ENCODE assay signal across 8 mouse cellular contexts in genomic region chr2:146414484-146415291, GRCm38 (mm10).
DNase-seq lines count a peak whose midpoint lies in the region; ATAC-seq and TF ChIP-seq lines count a peak whose summit lies in the region.

No protein-coding gene starts in this region.

- peaks cover 8% of the 10 kb centered on the region; the same call in 1 of the 2 replicates for H3K36me3 ChIP-seq in forebrain, postnatal 0 days (ENCODE audit: insufficient read depth)
- H3K36me3 ChIP-seq in hindbrain, postnatal 0 days (ENCODE audit: insufficient read depth, low read length) = no peaks in the 10 kb centered on the region; the same call in 1 of the 2 replicates

- peak; percentile 96 for ATAC-seq in forebrain, postnatal 0 days
- ATAC-seq in hindbrain, postnatal 0 days = peak; percentile 96

- peak; percentile 80 for TF ChIP-seq CTCF in forebrain, postnatal 0 days (IDR thresholded peaks at IDR 0.05; ENCODE audit: low read depth)
- TF ChIP-seq CTCF in hindbrain, postnatal 0 days (IDR thresholded peaks at IDR 0.05; ENCODE audit: low read depth) = peak; percentile 82

- 14% methylated on average over 8 of the region's 8 CpGs for WGBS in forebrain, postnatal 0 days
- 21% methylated on average over 8 of the region's 8 CpGs for WGBS in hindbrain, postnatal 0 days

- H3K9me3 ChIP-seq in forebrain, postnatal 0 days (ENCODE audit: low read length) = no peaks in the 10 kb centered on the region
- H3K9me3 ChIP-seq in hindbrain, postnatal 0 days (ENCODE audit: low read length) = no peaks in the 10 kb centered on the region

- DNase-seq in MN1 (ENCODE audit: low spot score) = peak; percentile 60
- peak; percentile 73 for DNase-seq in cerebellum, adult 11 months
- DNase-seq in forebrain, postnatal 0 days = peak; percentile 91
- peak; percentile 91 for DNase-seq in hindbrain, postnatal 0 days (ENCODE audit: low spot score)
- peak; percentile 54 for DNase-seq in left cerebral cortex, adult 11 months (ENCODE audit: low spot score)
- DNase-seq in mesoderm, embryonic 11.5 days (ENCODE audit: low read depth, low spot score) = peak; percentile 79
- peak; percentile 89 for DNase-seq in right cerebral cortex, postnatal 4 days
- DNase-seq in yolk sac, embryonic 10.5 days (ENCODE audit: low spot score) = peak; percentile 28

- no peak overlapping the region for H3K4me2 ChIP-seq in forebrain, postnatal 0 days (ENCODE audit: low read depth)
- H3K4me2 ChIP-seq in hindbrain, postnatal 0 days (ENCODE audit: low read depth, low read length) = 0 out of 2 replicates have a peak overlapping the region, but pooled peaks have one; percentile 16

- H3K4me3 ChIP-seq in forebrain, postnatal 0 days (ENCODE audit: low read depth, low read length) = no peak overlapping the region
- no peak overlapping the region for H3K4me3 ChIP-seq in hindbrain, postnatal 0 days (ENCODE audit: low read length)

- H3K9ac ChIP-seq in forebrain, postnatal 0 days = no peak overlapping the region
- H3K9ac ChIP-seq in hindbrain, postnatal 0 days (replicated peaks; ENCODE audit: low read length) = no peak overlapping the region

- H3K4me1 ChIP-seq in forebrain, postnatal 0 days (ENCODE audit: insufficient read depth) = no peaks in the 10 kb centered on the region
- no peaks in the 10 kb centered on the region for H3K4me1 ChIP-seq in hindbrain, postnatal 0 days (ENCODE audit: insufficient read depth, low read length)

- peak overlapping the region; percentile 82 for H3K27ac ChIP-seq in forebrain, postnatal 0 days (ENCODE audit: low read depth, low read length)
- peak overlapping the region; percentile 84 for H3K27ac ChIP-seq in hindbrain, postnatal 0 days

- no peaks in the 10 kb centered on the region for H3K27me3 ChIP-seq in forebrain, postnatal 0 days (ENCODE audit: insufficient read depth, low read length)
- no peaks in the 10 kb centered on the region for H3K27me3 ChIP-seq in hindbrain, postnatal 0 days (ENCODE audit: insufficient read depth, low read length)

Comparison
In these comparisons a context has a peak if more than half of its experiments do, and no peak if none do; other contexts are left out.
1. DNase-seq: peak in every context shown above with its lines; median percentile 91 in forebrain, postnatal 0 days; 91 in hindbrain, postnatal 0 days; 89 in right cerebral cortex, postnatal 4 days; 79 in mesoderm, embryonic 11.5 days; 73 in cerebellum, adult 11 months; 60 in MN1; 54 in left cerebral cortex, adult 11 months; 28 in yolk sac, embryonic 10.5 days.